Mouse (Mus musculus): ENCODE measurements at regions not wholly inside any gene's neighbourhood (a gene's known extent, or its start where the extent isn't known, plus 50 kb on each side); places are given as distances from the start of the nearest gene placed in this dataset.

DNA sequence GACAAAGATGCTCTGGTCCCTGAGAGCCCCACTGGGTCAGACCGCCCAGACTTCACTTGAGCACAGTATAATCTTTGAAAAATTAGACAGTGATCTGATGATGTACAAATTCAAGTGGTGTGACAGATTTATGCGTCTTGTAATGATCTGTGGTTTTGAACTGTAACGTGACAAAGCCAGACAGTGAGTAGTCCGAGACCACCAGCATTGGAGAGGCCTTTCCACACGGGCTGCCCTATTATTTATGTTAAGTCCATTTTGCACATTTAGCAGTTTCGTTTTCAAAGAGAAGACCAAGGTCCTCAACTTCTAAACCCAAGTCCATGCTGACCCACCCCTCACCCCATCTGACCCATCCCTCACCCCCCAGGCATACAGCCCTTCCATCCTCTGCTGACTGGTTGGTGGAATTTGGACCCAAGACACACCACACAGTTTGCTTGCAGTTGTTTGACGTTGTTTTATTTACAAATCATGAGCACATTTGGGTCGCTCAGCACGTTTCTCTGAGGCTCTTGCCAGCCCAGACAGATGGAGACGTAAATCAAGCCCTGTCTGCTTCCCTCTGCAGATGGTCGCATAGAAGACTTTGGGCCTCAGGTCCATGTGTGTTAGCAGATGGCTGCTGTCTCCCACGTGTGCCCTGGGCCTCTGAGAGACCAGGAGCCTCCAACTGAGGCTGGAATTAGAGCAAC, 132.8 kb upstream of the Myocd start:
- TF ChIP-seq CTCF (IDR thresholded peaks at IDR 0.05; ENCODE audit: borderline replicate concordance, extremely low read depth, insufficient read depth, insufficient read length) (no peak), POLR2A (IDR thresholded peaks at IDR 0.05; ENCODE audit: borderline replicate concordance, extremely low read depth, insufficient read depth, insufficient read length, poor library complexity, severe bottlenecking) (no peak)

All from brain, embryonic 14.5 days (tissue).